In the genomic region with DNA sequence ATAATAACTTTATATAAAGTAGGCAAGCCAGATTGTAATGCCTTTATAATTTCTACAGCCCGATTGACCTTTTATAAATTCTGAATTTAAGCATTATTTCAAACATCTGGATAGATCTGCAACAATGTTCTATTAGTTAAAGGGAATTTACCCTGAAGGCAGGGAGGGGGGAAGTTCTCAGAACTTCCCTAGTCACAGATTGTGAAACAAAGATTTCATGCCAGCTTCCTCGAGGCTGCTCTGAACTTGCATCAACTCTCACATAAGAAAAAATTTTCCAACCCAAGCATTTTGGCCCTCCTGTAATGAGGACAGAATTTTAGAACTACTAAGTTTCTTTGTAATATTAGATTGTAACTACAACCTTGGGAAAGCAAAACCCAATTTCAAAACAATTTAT, we compare ENCODE assay signal across 8 mouse cellular contexts. TPM values are rescaled to one million over a fixed set of nuclear protein-coding genes. Genes with fewer than 3 reads are reported as not detected.
A peak's percentile ranks its signal among the peaks of the same experiment; 100 is the strongest.
DNase-seq lines count a peak whose midpoint lies in the region; ATAC-seq and TF ChIP-seq lines count a peak whose summit lies in the region.
"Not testable (repeated sequence)": the region's sequence is repeated elsewhere in the genome, so short reads cannot be mapped to it uniquely, and the experiment has no call there.
"Had no signal": no experiment of that assay in that cellular context is flagged by ENCODE, and none has a peak within 500 bp of the region (broad histone marks: within the 10 kb centered on the region; RNA-seq: fewer than 3 reads in every experiment).

No protein-coding gene starts in this region.

- TF ChIP-seq POLR2A in liver, adult 2 months (IDR thresholded peaks at IDR 0.05; ENCODE audit: extremely low read depth, insufficient read depth, low read length): not testable (repeated sequence)

- not testable (repeated sequence) for TF ChIP-seq CTCF in liver, adult 2 months (IDR thresholded peaks at IDR 0.05; ENCODE audit: low read depth, low read length)

- H3K27me3 ChIP-seq in liver, adult 2 months (ENCODE audit: control insufficient read depth, insufficient read depth, low read length): not testable (repeated sequence)

- H3K27ac ChIP-seq in liver, adult 2 months (replicated peaks; ENCODE audit: insufficient read depth, low read depth, low read length): not testable (repeated sequence)

- not testable (repeated sequence) for H3K9ac ChIP-seq in liver, adult 2 months (ENCODE audit: low read depth, low read length)

- WGBS in liver, adult 2 months: 26% methylated on average over 2 of the region's 2 CpGs

- H3K36me3 ChIP-seq in liver, adult 2 months (ENCODE audit: control insufficient read depth, insufficient read depth, low read length): not testable (repeated sequence)

- DNase-seq in 416B (ENCODE audit: low read depth): peak; percentile 18
- DNase-seq in adipocyte (ENCODE audit: low spot score): peak; percentile 46
- DNase-seq in liver, adult 2 months (ENCODE audit: extremely low read depth, low read depth, low spot score): peak; percentile 42

- peak; percentile 72 for ATAC-seq in granulocyte monocyte progenitor cell, adult 5-6 weeks (replicated peaks; ENCODE audit: poor library complexity, severe bottlenecking)
- ATAC-seq in megakaryocyte, adult 5-6 weeks (ENCODE audit: poor library complexity, severe bottlenecking): peak; percentile 96
- ATAC-seq in monocyte, adult 5-6 weeks (replicated peaks; ENCODE audit: insufficient number of reproducible peaks, low FRiP score, low TSS enrichment, poor library complexity, severe bottlenecking): peak; percentile 75; the same call in 1 of the 2 replicates

- not testable (repeated sequence) for H3K4me1 ChIP-seq in liver, adult 2 months (ENCODE audit: control insufficient read depth, insufficient read depth, low read length)

- not testable (repeated sequence) for H3K4me3 ChIP-seq in liver, adult 2 months (ENCODE audit: insufficient read depth, low read depth, low read length)

- not testable (repeated sequence) for H3K79me2 ChIP-seq in liver, adult 2 months (ENCODE audit: control insufficient read depth, insufficient read depth, low read length)

RNA-seq across cellular contexts. Expression of a gene that starts 33.5 kb away (rescaled TPM):
- total RNA-seq in granulocyte monocyte progenitor cell, adult 5-6 weeks (2014; fragmentation: Nextera tagmentation): 11.2 and 13.4 TPM in 2 replicates
- total RNA-seq in granulocyte monocyte progenitor cell, adult 5-6 weeks (2017): 7.8 and 14.1 TPM in 2 replicates
- total RNA-seq in liver, adult 2 months (2014; rRNA removed): 2.0 and 2.4 TPM in 2 replicates
- polyA plus RNA-seq in liver, adult 2 months (2012; rRNA removed): 0.56 and 1.1 TPM in 2 replicates
- 48.9 and 62.5 TPM in 2 replicates for total RNA-seq in megakaryocyte, adult 5-6 weeks (2015)
- 48.9 and 57.0 TPM in 2 replicates for total RNA-seq in megakaryocyte, adult 5-6 weeks (2017)
- total RNA-seq in monocyte, adult 5-6 weeks (2017): 53.4 to 73.6 TPM (median 59.8 TPM) in 3 replicates
- total RNA-seq: MEL had no signal
- polyA plus RNA-seq: erythroblast, embryonic 14.5 days had no signal
